Mouse (Mus musculus): ENCODE measurements around the gene Tbc1d10a.

The Tbc1d10a gene

DNA sequence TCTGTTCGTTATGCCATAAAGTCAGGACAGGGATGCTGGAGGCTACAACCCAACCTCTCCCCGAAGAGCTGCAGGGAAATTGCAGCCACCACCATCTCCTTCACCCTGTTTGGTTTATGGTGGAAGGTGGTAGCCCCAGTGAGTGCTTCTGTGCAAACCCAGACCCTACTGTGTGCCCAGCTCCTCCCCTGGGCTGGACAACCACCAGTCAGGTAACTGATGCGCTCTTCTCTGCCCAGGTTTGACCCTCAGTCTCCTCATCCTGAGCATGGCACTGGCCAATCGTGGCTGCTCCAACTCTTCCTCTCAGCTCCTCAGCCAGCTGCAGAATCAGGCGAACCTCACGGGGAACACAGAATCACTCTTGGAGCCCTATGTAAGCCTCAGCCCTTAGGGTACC, 51.6 kb downstream of the Tbc1d10a start:
- DNase-seq (ENCODE audit: low read depth), result no peak

DNA sequence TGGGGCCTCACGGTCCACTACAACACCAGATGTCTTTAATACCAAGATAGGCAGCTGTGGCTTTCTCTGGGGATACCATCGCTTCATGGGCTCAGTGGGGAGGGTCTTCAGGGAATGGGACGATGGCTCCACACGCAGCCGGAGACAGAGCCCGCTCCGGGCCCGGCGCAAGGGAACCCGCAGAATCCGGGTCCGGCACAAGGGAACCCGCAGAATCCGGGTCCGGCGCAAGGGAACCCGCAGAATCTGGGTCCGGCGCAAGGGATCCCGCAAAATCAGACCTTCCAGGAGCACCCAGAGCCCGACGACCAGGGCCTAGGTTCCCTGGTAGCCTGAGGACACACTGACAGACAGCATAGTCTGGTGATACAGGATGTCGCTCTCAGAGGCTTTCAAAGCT, 53.1 kb downstream of the Tbc1d10a start:
- DNase-seq (ENCODE audit: low read depth), result no peak

DNA sequence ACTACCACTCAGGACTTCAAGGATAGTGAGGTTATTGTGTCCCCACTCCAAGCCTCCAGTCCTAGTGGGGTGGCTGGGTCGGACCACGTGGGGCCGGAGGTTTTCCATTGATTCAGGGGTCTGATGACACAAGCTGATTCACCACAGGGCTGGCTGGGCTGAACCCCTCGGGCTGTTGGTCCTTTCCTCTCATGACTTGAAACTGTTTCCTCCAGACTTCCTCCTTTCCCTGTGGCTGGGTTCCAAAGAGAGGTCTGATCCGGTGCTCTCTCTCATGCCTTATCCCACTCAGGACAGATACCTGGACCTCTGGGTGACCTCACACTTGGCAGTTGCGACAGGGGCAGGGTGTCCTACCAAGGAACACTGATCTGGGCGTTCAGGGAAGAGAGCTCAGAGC, 53.6 kb downstream of the Tbc1d10a start:
- DNase-seq (ENCODE audit: low read depth), result no peak

DNA sequence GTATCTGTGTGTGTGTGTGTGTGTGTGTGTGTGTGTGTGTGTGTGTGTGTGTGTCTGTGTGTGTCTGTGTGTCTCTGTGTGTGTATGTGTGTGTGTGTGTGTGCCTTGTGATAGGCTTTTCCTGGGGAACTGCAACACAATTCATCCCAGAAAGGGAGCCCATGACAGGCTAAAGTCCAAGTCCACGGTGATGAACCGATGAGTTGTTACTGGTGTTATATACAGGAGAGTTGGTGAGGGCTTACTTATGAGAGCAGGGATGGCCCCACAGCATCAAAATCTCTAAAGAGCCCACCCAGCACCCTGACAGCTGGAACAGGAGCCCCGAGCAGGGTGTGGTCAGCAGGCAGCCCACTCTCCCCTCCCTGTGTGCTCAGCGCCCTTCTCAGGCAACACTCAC, 54.6 kb downstream of the Tbc1d10a start:
- DNase-seq (ENCODE audit: low read depth), result no peak

DNA sequence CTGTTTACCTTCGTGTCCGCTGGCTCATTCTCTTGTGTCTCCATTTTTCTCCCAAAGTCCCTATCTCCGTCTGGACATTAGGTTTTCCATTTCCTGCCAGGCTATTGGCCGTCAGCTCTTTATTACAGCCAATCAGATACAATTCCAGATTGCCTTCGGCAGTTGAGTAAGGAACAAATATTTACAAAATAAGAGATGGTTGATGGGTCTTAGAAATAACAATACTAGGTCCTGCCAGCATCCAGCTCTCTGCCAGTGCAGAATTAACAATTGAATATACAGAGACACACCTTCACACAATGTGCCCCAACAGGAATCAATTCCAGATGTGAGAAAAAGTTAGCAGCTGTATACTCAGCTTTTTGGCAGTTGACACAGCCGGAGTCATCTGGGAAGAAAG, 59.5 kb downstream of the Tbc1d10a start:
- no peak for DNase-seq (ENCODE audit: low read depth)

DNA sequence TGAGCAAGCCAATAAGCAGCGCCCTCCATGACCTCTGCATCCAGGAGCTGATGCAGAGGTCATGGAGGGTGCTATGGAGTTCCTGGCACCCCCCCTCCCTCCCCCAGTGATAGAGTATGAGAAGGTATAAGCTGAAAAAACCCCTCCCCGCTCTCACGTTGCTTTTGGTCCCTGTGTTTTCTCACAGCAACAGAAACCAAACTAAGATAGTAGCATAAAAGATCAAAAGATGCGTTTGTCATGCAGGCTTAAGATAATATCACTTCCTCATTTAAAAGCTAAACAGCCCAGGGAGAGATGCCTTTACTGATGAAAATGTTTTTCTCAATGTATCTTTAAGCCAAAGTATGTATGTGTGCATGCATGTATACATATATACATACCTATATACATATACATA, 60.0 kb downstream of the Tbc1d10a start:
- peak; percentile 68 for DNase-seq (ENCODE audit: low read depth)

DNA sequence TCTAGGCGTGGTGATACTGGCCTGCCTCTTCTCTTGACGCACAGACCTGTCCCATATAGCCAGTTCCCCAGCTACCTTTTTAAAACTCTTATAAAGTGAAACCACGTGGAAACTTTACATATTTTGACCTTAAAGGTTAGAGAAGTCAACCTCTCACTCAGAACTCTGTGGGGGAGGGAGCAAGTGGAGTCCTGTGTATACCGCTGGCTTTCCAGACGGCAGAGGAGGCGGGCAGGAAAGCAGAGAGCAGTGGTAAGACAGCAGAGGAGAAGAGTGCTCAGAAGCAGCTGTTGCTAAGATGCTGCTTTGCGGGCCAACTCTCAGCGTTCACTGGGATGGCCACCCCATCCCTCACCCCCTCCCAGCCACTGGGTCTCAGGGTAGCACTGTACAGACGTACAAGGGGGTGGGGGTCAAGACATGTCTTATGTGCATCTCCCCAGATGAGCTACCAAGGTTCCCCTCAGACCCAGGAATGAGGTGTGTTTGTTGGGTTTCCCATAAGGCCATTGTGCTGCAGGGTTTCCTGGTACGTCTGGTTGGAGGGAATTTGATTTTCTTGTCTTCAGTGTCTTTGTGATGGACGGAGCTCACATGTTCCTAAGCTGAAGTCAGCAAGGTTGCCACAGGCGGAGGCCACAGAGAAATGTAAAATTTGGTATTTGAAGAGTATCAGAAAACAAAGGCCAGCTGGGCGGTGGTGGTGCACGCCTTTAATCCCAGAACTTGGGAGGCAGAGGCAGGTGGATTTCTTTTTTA, 60.8 kb downstream of the Tbc1d10a start:
- peak; percentile 64 for DNase-seq (ENCODE audit: low read depth)

DNA sequence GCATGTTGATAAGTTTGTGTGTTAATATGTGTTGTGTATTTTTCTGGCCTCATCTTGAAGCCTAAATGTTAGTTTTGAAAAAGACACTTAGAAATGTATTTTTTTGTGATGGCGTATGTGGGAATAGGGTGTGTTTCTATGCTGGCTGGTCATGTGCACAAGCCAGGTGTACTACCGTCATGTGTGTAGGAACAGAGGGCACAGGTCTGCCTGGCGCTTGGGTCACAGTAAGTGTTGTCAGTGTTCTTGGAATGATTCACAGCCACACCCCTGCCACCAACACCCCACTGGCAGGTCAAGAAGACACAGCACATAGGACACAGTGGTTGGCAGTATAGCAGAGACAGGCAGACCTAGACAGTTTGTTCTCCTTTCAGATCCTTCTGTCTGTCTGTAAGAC, 62.6 kb downstream of the Tbc1d10a start:
- peak; percentile 35 for DNase-seq (ENCODE audit: low read depth)

DNA sequence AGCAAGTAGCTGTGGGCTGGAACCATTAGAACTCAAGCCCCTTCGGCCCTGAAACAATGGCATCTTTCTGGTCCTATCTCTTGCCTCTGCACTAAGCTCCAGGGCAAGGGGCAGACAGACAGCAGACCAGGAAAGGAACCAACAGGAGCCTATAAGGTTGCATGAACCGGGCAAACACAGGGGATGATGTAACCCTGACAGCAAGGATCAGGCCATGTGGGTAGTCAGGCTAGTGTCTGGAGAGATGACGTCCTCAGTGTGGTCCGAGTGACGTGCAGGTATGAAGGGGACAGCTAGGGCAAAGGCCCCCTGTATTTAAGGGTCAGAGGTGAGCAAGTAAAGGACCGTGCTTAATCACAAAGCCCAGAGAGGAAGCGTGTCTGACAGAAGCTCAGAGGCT, 63.7 kb downstream of the Tbc1d10a start:
- DNase-seq (ENCODE audit: low read depth), result no peak

DNA sequence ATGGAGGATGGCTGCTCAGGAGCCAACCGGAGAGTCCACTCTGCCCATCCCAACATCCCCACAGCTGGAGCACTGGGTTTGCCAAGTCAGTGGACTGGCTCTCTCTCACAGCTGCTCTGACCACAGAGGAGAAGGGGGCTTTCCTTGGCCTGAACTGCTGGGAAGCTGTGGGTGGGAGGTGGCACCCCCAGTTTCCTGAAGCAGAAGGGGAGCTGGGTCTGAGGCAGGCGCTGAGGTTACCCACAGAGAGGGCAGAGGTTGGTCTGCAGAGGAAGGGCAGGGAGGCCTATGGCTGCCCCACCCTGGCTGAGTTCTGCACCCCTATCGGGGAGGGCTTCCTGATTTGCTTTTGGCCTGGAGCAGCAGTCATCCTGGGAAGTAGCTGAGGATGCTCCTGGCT, 64.8 kb downstream of the Tbc1d10a start:
- DNase-seq (ENCODE audit: low read depth), result peak; percentile 33

DNA sequence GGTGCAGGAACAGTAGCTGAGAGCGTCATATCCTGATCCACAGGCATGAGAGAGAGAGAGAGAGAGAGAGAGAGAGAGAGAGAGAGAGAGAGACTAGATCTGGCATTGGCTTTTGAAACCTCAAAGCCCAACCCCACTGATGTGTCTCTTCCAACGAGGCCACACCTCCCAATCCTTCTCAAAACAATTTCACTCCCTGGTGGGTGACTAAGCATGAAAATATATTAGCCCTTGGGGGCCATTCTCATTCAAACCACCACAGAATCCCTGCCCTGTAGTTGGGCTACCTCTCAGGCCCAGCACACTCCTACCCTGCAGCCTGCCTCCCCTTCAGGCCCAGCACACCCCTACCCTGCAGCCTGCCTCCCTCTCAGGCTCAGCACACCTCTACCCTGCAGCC, 66.3 kb downstream of the Tbc1d10a start:
- DNase-seq (ENCODE audit: low read depth), result no peak

DNA sequence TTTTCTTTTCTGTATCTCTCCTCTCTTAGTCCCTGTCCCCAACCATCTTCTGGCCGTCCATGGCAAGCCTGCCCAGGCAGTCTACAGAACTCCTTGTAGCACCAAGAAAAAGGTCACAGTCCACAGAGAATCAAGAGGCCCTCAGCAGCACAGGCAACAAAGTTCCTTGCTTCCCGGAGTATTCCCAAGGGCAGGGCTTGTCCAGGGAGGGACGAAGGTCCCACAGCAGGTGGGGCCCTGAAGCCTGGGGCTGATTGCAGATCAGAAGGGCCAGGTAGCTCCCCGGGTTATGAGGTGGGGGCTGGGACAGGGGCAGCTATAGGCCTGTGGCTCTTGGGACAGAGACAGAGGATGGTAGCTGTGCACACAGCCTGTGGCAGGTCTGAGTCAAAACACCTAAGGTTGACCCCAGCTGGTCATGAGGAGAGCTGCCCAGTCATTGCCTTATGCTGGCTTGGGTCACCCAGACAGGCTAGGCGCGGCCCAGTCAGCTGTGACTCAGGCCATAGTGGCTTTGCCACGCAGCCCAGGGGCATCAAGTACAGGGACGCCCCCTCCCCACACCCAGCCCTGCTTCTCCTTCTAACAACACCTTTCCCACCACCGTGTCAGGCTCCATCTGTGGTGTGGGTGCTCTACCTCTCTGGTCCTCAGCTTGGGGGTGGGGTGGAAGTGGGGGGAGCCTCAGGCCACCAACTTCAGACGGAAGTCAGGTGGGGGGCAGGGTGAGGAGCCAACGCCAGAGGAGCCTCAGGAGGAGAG, 70.4 kb downstream of the Tbc1d10a start, which contains the start of gene Lif:
Lif (plus strand) TSS at position 712 of the 762 bp plus-strand sequence.
- no peak for DNase-seq (ENCODE audit: low read depth)

DNA sequence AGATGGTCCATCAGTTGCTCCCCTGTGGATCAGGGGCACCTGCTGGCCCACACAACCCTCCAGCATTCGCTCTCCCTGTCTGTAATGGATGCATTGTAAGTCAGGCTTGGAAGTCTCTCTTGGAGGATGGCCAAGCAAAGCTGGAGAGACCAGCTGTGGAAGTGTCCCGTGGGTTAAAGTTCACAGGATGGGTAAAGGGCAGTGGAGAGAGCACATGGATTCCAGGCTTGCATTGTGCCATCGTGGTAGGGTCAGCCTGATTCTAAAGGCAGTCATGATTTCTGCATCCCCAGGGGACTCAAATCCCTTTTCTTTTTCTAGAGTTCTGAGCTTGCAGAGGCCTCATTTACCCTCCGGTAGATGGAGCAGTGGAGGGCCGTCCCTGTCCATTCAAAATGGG, 71.2 kb downstream of the Tbc1d10a start:
- no peak for DNase-seq (ENCODE audit: low read depth)

DNA sequence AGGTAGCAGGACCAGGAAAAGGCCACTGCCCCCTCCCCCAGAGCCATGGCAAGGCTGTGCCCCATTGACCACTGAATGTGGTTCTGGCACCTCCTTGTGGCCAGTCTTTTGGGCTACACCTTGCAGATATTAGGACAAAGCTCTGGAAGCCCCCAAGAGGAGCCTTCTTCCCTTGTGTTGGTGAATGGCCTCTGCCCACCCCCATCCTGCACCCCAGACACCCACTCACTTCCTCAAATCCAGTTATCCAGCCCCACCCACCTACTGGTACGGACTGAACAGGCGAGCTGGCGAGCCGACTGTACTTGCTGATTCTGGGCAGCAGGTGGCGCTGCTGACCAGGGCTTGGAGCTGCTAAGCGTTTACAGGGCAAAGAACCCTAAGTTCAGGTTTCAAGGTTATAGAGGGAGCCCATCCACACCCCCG, 72.1 kb downstream of the Tbc1d10a start:
- peak; percentile 94 for DNase-seq (ENCODE audit: low read depth)

DNA sequence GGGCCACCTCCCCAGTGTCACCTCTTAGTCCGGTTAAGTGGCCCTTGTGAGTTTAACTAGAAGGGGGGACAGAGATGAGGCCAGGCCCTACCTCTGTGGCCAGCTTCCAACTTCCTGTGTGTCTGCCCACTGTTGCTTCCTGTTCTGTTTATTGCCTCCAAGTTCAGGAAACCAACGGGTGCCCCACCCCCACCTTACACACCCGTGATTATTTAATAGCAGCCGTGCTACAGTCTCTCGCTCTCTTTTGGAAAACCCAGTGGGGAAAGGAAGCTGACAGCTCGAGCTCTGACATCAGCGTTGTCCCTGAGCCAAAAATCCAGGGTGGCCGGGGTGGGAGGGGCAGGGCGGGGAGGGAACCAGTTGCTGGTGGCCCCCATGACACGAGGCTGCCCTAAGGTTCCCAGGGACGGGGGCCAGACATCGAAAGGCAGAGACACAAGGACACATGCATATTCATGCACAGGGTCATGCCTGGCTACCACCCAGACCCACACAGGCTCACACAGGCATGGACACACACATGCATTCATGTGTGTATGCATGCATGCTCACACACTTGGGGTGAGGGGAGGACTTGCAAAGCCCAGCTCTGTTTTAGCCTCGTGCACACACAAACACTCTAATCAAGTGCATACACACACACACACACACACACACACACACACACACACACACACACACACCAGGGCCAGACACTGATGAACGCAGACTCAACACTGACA, 74.0 kb downstream of the Tbc1d10a start:
- peak; percentile 55 for DNase-seq (ENCODE audit: low read depth)

DNA sequence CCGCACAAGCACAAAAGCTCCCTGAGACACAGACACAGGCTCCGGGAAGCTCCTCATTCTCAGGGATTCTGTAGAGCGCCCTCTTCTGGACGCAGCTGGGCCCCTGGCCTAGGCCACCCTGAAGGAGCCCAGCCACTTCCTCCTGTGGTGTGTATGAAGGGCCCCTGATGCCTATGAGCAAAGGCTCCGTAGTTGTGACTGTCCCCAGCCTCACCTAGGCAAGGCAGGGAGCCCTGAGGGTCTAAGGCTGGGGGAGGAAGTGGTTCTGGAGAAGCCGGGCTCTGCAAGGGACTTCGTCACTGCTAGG, 74.6 kb downstream of the Tbc1d10a start:
- DNase-seq (ENCODE audit: low read depth), result peak; percentile 84

DNA sequence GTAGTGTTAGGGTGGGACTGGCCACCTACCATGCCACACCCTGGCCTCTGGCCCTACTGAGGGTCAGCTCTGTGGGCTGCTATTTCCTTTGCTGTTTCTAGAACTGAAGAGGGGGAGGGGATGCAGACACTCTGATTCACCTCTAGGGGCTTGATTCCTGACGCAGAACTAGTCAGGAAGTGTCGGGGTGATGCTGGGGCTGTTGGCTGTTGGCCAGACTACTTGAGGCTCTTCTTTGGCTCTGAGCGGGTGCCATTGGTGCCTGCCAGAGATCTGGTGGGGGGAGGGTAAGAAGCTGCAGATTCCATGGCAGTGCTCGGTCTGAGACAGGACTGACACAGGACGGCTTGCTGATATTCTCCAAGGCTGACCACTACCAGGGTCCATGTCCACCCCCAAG, 75.4 kb downstream of the Tbc1d10a start:
- DNase-seq (ENCODE audit: low read depth), result peak; percentile 80

DNA sequence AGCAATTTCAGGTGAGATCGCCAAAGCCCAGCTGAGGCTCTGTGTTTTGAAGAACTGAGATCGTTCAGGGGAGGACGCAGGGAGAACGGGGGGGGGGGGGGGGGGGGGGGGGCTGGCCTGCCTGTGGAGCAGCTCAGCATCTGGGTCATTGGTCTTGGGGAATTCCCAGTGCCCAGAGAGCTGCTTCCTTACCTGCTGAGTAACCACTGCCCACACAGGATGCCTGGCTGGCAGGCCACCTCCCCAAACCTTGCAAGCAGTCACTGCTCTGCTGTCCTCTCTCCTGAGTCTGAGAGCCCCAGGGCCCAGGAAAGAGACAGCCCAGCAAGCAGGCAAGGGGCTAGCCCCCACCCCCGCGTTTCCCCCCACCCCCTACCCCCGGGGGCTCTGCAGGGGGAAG, 76.3 kb downstream of the Tbc1d10a start:
- DNase-seq (ENCODE audit: low read depth), result no peak

DNA sequence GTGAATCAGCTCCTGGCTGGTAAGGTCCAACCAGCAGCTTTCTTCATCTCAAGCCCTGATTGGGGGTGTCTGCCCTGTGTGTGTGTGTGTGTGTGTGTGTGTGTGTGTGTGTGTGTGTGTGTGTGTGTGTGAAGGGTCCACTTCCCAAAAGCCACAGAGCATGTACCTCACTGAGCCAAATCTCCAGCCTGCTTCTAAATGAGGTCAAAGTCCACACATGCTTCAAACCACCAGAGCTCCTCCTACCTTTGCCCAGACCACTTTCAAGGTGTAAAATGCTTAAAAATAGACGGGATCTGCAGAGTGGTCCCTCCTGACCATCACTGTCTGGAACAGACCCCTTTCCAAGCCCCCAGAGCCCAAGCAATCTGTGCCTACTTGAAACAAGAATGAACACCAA, 76.7 kb downstream of the Tbc1d10a start:
- no peak for DNase-seq (ENCODE audit: low read depth)

DNA sequence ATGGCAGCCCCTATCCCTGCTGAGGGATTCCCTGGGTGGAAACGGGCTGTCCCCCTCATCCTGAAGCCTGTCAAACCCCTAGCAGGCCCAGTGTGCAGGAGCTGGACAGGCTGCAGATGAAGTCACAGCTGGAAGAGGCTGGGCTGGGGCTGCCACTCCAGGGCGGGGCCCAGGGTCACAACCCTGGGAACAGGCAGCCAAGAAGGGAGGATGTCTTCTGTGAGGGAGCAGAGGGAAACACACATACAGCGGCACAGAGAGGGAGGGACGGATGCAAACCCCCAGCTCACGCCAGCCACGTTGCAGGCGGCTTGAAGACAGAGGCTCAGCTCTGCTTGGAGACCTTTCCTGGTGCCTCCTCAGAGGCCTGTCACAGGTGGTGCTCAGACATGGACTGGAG, 77.5 kb downstream of the Tbc1d10a start:
- DNase-seq (ENCODE audit: low read depth), result no peak

Data from naive thymus-derived CD4-positive, alpha-beta T cell, adult 2 months (primary cell).